Mouse (Mus musculus): ENCODE results near the gene Cacnb2. TPM values are rescaled to one million over a fixed set of nuclear protein-coding genes. Genes with fewer than 3 reads are reported as not detected.

The Cacnb2 gene
- 0.37 TPM for polyA plus RNA-seq (2014; fragmentation: Illumina TruSeq; extraction: RNeasy Lipid Tissue Mini Kit (QIAGEN cat#74804); ENCODE audit: low read depth, low replicate concordance)

DNA sequence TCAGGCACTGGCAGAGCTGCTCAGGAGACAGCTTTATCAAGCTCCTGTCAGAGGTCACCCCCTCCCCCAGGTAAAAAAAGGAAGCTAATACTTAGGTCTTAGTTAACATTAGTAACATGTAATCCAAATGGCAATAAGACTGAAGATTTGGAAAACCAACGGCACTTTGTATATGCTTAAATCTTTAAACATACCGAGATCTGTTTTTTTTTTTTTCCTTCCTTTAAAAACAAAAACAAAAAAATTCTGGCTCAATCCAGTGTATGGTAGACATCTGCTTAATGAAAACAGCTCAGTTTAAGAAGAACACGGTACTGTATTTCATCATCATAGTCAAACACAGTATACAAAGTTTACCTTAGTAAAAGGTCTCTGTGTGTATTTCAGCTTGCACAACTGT lies at the start of gene Cacnb2:
Gene Cacnb2 (plus strand): TSS at position 301 of the 400 bp plus-strand sequence.

Other genes with a start within 250 kb of the Cacnb2 start
- 0.19 TPM for gene Slc39a12, start 214.8 kb upstream of the Cacnb2 start, polyA plus RNA-seq (2014; fragmentation: Illumina TruSeq; extraction: RNeasy Lipid Tissue Mini Kit (QIAGEN cat#74804); ENCODE audit: low read depth, low replicate concordance)

Measured in liver, adult 10 weeks (tissue).